Mouse (Mus musculus) kidney, postnatal 25 days (tissue): ENCODE results near the gene Ehbp1.

Experiments
- DNase-seq, 2 experiments: peaks; one replicate each; pipeline ENCODE4 v3.0.0; 2021; ENCODE audit warnings: mixed read lengths in 2 of 2

The Ehbp1 gene

DNA sequence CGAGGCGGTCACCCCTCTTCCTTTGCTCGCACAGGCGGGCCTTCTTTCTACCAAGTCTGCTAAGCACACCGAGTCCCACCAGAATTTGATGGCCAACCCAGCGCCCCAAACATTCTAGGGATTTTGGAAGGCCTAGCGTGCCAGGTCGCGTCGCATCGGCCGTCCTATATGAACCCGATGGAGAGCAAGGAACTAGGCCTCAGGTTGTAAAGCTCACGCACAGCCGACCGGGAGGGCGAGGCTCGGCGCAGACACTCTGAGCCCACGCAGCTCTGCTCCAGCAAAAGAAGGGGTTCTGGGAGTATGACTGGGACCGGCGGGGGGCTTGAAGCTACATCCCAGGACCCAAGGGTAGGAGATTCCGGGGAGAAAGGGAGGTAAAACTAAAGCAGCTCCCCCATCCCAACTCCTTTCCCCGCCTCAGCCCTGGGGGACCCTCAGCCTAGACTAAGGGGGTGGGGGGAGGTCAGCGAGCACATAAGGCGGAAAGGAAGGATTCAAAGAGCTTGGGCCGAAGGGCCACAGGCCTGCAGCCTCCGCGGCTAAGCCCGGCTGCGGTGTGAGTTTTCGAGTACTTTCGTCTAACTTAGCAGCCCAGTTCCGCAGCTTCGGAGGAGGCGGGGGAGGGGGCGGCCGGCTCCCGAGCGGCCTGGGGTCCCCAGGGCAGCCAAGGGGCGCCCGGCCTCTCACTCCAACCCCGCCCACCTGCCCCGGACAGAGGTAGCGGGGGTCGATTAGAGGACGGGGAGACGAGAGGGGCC lies 341.6 kb downstream of the Ehbp1 start:
- no peak for DNase-seq

DNA sequence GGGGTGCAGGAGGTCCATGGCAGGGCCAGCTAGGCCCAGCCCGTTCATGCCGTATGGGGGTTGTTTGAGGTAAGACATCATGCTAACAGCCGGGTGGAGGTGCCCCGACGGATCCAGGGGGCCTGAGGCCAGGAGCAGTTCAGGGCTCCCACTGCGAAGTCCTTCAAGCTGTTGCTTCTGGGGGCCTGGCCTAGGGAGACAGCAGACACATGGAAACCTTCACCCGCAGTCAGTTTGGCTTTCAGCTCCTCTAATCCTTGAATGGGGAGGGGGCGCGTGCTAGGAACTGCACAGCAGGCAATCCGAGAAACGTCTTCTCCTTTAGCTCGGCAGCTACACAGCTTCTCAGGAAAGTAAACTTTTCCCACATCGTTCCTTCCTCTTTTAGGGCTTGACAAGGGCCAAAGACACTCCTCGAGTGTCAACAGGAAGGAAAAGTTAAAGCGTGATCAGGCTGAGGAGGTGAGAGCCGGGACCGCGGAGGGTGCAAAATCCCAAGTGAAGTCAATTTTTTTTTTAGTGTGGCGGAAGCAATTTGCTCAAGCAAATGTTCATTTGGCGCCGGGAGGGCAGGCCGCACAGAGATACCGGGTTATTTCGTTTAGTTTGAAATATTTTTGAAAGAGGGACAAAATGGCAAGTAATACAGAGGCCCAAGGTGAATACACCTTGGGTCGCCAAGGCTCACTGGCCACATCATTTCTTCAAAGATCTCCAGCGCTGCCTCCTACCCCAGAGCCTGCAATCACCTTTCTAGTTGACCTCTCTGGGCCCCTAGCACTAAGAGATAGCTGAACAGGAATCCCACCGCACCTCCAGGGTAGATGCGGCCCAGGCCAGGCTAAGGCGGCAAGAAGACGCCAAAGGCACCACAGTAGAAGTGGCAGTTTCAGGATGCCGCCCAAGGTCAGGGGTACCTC lies 342.4 kb downstream of the Ehbp1 start:
- DNase-seq, result no peak

DNA sequence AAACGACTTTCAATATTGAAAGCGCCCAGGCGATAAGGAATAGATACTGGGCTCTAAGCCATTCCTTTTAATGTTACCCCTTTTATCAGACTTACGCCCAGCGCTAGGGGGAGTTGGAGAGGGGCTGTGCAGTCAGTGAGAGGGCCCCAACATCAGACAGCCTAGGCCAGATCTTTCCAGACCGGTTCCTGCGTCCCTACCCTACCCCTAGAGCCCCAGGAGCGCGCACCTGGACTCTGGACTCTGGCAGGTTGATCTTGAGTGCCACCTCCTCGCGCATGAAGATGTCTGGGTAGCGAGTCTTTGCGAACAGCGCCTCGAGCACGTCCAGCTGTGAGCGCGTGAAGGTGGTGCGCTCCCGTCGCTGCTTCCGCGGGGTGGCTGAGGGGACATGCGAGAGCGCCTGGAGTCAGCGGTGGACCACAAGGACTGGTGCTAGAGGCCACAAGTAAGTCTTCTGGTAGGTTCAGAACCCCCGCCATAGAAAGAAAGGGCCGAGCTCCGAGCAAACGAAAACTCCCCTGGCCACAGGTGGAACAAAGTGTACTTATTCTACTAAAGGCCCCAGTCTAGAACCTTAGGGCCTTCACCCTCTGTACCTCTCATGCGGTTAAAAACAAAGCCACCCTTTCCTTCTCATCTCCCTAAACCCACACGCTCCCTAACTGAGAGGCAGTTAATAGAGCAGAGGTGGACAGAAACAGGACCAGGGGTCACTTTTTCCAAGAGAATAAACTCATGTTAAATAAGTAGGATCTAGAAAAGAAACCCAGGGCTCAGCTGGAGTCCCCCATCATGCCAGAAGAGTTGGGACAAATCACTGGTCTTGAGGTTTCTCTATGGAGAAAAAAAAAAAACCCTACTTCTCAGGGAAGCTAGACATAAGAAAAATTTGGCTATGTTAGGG lies 343.7 kb downstream of the Ehbp1 start:
- DNase-seq, result peak; percentile 29 to 67

DNA sequence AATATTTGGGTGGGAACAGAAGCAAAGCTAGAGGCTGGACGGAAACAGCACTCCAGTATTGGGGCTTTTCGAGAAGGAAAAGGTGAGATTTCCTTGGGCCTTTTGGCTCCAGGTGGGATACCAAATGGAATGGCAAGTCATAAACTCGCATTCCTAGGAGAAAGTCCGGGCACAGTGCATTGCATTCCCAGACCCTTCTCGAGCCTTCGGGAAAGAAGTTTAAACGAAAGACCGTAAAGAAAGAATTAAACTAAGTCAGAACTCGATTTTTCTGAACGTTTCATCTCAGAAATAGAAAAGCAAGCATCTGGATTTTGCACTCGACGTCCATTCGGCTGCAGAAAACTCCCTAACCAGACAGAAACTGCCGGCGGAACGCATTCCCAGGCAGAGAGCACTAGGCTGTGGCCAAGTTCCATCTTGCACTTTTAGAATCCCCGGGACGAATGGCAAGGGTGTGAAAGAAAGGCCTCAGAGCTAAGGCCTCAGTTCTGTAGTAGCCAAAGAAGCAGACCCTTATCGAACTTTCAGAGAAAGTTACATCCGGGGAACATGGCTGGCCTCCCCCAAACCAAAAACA lies 344.4 kb downstream of the Ehbp1 start:
- DNase-seq, result no peak

DNA sequence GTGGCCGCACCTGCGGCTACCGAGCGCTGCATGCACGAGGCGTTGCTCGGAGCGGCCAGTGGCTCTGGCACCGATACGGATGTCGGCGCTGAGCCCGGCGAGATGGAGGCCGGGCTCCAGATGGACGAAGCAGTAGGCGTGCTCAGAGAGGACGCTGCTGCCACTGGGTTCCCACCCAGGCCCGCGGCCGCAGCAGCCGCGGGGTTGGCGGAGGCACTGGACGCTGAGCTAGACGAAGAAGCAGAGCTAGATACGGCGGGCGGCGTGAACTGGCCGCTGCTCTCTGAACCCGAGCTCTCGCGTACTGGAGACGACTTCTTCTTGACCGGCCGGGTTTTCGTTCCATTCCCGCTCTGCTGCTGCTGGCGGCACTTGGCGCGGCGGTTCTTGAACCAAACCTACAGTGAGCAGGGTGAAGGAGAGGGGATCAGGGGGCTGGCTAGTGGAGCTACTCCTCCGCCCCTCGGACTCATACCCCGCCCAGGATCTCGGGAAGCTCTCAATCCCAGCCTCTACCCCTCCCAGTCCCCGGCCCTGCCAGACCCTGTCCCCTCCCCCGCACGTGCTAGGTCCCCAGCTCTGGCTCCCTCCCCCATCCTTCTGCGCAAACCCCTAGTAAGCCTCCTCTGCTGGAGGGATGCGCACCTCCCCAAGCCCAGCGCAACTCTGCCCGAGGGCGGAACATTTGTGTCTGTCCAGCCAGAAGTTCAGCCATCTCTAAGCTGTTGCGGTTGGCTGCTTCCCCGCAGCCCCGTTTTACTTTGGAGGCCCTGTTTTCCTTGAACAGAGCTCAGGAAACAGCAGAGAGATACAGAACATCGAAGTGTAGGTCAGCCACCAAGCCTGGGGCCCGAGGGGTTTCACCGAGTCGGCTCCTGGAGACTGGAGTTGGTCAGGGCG lies 345.2 kb downstream of the Ehbp1 start:
- peak; percentile 17 to 44 for DNase-seq

DNA sequence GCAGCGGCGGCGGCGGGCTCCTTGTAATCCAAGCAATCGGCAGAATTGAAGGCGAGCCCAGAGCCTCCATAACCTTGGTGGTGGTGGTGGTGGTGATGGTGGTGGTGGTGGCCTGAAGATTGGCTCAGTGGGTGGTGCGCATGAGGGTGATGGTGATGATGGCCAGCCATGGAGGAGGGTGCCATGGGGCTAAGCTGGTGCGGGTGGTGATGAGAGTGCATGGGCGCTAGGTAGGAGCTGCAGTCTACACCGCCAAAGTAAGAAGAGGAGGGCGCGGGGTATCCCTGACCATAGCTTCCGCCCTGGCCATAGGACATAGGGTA lies 345.8 kb downstream of the Ehbp1 start:
- no peak for DNase-seq

DNA sequence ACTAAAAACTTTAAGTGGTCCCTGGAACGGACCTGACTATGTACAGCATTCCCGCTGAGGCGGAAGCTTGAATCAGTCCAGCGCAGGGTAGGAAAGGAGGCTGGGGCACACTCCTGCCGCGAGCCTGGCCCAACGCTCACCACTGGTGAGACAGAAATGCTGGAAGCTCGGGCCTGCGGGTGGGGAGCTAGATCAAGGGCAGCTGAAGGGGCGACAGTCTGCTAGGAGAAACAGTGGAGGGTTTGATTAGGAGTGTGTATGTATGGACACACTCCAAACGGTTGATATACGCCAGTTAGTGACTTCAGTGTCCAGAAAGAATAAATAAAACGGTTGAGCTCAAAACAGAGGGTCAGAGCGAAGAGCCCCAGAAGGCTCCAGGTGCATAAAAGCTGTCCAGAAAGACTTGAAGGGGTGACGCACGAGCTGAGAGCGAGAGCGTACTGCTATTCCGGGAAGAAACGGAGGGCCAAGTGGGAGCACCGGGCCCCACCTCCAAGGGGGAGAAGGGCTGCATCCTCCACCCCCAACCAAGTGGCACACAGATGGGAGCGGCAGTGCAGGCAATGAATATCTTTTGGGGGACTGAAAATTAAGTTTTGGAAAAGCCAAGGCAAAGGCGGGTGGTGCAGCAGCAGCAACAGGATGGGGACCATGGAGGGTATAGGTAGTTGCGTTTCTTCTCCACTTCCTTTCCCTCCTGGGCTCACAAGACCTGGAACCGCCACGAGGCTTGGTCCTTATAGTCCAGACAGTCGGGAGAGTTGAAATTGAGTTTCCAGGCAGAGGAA lies 346.4 kb downstream of the Ehbp1 start:
- DNase-seq, result no peak

DNA sequence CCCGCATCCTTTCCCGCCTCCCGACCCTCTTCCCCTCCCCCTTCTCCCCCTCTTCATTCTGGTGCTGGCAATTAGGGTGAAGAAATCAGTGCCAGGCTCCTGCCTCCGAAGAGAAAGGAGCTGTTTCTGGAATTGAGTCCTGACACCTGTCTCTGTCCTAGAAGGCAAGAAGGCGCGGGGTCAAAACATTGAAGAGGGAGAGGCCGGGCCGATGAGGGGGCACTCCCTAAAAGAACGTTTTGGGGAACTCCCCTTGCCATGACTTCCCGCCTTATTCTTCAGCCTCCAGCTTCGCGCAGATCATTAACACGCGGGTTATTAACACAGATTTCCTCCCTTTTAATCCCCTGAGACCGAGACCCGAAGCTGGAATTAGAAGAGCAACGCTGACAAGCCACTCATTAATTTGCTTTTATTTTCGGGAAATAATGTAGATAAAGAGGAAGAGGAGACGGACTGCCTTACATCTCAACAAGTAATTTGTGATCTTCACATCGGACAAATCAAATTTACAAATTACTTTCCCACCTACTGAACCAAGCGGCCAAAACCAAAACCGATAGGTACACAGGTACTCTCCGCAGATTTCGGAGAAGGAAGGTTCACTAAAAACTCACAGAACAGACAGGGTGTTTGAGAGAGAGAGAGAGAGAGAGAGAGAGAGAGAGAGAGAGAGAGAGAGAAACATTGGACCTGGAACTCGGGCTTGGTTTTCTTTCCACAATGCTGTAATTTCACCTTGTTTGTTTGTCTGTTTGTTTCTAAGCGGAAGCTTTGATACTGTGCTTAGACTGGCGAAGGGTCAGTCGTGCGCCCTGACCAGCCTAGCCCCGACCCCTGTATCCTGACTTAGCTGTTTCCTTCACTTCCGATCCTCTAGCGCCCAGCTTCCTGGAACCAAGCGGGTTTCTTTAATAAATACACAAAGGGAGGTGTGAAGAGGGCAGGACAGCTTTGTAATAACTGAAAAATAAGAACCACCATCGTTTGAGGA lies 347.4 kb downstream of the Ehbp1 start:
- no peak for DNase-seq

DNA sequence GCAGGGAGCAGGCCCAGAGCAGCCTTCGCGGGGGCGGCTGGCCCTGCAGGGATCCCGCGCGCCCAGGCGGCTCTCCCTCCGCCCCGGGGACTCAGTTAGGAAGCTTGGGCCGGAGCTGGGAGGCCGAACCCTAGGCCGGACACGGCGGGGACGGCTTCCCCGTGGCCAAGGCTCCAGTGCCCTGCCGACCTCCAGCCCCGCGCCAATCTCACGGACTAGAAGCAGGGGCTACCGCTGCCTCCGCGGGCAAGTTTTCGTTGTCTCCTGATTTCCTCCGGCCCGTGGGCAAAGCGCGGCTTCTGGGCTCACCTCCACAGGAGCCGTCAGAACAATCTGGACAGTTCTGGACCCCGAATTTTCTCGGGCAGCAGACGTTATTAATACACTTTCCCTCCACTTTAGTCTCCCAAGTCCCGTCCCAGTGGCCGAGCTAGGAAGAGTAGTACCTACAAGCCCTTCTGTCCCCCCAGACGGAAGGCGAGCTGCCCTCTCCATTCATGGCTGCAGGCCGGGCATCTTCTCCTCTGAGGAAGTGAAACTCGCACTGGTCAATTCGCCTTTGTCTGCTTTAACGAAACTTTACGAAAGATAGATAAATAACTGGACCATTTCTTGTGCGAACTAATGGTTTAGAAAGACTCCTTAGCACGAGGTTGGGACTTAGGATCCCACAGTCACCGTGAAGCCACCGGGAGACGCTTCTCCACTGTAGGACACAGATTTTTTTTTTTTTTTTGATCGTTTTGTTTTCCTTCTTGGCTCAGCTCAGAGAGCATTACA lies 348.3 kb downstream of the Ehbp1 start:
- DNase-seq, result peak; percentile 20 to 43

DNA sequence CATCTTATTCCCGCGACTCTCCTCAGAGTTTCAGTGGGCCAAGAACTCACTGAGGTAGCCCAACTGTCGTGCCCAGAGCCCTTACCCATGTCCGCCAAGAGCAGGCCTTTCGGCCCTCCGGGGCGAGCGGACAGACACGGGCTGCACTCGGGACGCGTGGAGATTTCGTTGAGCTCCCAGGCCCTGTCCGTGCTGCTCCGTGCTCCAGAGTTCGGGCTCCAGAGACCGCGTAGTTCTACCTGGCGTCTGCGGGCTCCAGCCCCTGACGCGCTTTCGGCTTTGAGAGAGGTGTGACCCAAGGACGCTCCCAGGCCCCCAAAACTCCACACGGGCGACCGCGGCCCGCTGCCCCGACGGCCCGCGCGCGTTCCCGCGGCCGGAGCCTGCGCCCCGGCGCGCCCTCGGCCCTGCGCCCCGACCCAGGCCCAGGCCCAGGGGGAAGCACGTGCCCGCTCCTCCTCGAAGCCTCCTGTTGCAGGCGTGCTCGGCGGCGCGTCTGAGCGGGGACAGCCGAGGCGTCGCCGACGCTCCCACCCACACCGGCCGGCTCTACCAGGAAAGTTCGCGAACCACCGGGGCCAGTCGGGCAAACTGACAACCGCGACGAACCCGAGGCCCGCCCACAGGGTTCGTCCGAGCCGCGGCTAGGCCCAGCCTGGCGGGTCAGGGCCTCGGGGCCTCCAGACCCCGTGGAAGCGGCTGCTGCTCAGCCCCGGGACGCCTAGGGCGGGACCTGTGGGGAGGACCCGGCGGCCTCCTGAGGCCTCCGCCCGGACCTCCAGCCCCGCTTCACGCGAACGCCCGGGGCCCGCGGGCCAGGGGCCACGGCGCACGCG lies 349.1 kb downstream of the Ehbp1 start:
- no peak for DNase-seq

DNA sequence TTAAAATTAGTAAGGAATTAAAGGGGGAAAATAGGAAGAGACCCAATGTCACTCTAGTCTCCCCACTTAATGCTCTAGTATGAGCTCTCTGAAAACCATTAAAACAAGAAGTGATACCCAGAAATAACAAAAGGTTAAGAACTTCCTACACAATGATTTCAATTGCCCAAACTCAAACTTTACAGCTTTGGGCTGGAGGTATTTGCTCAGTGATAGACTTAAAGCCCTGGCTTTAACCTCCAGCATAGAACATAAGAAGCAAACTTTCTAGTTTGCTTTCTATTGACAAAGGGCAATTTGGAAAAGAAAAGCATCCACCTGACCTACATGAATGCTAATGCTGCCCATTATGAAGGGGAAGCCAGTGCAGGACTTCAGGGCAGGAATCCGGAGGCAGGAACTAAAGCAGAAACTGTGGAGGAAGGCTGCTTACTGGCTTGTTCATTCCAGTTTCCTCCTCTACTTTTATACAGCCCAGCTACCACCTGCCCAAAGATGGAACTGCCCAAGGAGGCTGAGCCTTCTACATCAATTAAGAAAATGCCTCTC lies 353.6 kb downstream of the Ehbp1 start:
- no peak for DNase-seq

DNA sequence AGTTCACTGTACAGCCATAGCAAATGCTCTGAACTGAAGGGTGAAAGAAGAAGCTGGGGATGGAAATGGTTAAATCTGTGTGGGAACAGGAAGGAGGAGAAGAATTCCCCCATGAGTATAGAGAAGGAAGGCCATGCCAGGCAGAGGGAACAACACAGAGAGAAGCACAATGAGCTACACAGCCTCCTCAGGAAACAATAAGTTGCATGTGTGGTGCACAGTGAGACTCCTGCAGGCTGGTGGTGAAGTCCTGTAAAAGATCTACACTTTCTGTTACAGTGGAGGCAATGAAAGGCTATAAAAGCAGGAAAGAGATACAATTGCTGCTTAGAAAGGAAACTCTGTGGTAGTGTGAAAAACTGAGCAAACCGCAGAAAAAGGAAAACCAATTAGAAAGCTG lies 357.0 kb downstream of the Ehbp1 start:
- DNase-seq, result no peak

DNA sequence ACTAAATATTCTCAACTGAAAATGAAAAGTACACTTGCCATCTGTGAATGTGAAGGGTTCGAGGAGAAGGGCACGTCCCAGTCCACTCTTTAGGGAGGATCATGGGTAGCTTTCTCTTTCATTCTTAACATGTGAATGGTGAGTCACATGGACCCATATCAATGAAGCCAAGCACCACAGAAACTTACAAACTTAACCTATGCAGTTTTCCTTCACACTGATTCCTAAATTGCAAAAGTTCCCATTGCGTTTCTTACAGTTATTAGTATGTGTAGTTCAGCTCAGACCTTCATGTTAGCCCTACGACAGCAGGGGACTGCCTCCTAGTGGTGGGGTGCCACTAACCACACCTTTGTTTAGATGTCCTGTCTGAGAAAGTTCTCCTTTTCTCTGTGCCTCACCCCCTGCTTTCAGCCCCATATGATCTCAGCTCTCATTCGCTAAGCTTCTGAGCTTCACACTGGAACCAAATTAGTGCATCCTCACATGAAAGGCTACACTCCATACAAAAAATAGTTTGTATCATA lies 368.0 kb downstream of the Ehbp1 start:
- no peak for DNase-seq

DNA sequence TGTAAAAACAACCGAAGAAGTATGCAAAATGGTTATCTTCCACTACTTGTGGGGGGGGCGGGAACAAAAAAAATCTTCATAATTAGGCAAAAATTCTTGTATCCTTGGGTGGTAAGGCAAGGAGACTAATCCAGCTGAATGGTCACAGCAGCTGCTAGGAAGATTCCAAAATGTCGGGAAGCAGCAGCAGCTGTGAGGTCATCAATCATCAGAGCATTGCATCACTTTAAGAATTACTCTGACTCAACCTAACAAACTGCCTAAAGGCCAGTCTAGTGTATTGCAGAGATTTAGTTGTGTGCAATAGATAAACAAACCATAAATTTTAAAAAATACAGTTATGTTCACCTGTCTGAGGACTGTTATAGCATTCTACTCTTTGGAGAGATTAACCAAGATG lies 368.5 kb downstream of the Ehbp1 start:
- DNase-seq, result no peak

DNA sequence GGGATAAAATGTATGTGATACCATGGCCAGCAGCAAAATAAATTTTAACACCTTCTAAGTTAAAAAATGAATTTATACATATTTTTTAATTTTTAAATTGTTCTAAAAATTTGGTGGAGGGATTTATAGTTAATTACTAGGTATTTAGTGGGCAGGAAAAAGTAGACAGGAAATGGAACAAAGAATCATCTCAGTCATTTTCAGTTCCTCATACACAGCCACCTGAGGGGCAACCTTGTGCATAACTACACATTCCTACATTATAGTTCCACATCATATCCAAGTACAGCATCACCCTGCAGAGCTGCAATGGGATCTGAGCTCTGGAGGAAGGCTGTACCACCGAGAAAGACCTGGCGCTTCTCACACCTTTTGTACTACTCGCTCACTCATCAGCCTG lies 373.2 kb downstream of the Ehbp1 start:
- DNase-seq, result no peak
